Mouse (Mus musculus) cerebellum, postnatal 36 days (tissue): Measurements from ENCODE around the gene Tarbp2.

Experiments
- DNase-seq, 2 experiments: peaks; one replicate each; pipeline ENCODE4 v3.0.0; 2021 to 2022; ENCODE audit warnings: mixed read lengths in 2 of 2

The Tarbp2 gene

DNA sequence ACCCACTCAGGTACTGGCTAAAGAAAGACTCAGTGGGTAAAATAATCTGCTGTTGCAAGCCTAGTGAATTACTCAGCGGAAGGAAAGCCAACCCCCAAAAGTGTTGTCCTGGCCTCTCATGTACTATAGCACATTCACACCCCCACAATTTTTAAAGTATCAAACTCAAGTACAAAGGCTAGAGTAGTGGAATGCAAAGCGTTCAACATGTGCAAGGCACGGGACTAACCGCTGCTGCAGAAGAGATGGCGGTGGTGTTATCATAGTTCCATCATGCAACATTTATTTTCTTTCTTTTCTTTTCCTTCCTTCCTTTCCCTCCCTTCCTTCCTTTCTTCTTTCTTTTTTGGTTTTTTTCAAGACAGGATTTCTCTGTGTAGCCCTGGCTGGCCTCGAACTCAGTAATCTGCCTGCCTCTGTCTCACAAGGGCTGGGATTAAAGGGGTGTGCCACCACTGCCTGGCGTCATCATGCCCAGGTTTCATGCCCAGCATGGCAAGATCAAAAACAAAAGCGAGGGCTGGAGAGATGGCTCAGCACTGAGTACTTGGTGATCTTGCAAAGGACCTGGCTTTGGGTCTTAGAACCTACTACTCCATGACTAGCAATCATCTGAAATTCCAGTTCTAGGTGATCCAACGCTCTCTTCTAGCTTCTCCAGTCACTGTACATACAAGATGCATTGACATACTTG is 12.1 kb upstream of the Tarbp2 start:
- DNase-seq = no peak

DNA sequence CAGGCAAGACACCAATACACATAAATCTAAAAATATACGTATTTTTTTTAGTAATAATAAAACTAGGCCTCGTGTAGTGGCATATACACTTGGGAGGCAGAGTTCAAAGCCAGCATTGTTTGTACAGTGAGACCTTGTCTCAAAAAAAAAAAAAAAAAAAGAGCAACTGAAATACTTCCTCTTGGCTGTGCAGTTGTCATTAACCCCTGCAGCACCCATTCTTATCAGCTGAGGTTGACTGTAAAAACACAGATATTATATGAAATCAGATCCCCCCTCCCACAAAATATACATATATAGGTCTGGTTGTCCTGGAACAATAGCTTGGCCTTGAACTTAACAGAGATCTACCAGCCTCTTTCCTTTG is 11.5 kb upstream of the Tarbp2 start:
- no peak for DNase-seq

DNA sequence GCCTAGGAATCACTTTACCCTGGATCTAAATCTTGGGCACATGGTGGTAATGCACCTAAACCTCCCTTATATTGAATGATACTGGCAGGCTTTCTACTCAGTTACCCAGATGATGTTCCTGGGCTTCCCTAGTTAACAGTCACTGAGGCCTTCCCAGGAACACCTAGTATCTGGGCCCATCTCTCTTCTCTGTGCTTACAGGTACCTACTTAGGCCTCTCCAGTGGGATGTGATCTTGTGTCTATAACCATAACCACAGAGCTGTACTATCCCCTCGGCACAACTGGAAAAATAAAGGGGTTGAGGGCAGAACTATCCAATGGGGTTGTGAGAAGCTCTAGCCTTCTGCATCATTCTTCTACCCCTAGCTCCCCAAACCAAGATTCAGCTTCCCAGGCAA is 11.1 kb upstream of the Tarbp2 start:
- no peak for DNase-seq

DNA sequence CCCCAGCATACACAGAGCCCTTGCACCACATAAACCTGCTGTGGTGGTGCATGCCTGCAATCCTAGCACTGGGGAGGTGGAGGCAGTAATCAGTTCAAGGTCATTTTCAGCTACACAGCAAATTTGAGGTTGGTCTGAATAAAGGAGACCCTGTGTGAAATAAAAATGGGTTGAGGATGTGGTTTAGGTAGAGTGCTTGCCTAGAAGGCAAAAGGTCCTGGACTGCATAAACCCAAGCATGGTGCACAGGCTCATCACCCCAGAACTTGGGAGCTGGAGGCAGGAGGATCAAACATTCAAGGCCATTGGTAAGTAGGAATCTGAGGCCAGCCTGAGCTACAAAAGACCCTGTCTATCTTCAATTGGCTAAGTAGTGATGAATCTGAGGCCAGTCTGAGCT is 10.4 kb upstream of the Tarbp2 start:
- no peak for DNase-seq

DNA sequence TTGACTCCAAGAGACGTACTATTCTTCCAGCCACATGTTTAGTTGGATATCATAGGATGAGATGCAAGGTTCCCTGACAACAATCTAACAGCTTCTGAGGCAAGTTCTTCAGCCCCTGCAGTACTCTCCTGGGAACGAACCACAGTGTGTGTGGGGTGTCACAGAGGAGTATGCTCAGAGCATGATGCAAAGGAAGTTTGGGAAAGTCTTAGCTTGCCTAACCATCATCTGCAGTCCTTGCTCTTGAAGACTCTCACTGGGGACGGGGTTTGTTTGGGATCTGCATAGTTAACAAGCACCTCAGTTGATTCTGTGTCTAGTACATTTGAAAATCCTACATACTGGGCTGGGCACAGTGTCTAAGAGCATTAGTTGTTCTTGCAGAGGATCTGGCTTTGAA is 9.7 kb upstream of the Tarbp2 start:
- no peak for DNase-seq

DNA sequence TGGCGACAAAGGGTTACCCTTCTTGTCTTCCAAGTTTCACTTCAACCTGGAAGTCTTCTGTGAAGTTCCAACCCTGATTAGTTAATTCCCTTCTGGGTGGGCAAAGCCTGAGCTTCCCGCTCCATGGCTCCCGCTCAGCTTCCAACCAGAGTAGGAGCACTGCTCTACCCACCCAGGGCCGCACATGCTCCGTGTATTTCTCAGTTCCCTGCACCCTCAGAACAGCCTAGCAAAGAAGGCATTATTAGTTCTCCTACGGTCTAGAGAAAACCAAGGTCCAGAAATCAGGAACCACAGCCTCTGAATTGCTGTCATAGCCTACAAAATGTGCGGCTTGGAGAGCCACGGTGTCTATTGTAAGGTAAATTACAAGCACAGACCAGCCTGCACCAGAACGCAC is 7.9 kb upstream of the Tarbp2 start:
- no peak for DNase-seq

DNA sequence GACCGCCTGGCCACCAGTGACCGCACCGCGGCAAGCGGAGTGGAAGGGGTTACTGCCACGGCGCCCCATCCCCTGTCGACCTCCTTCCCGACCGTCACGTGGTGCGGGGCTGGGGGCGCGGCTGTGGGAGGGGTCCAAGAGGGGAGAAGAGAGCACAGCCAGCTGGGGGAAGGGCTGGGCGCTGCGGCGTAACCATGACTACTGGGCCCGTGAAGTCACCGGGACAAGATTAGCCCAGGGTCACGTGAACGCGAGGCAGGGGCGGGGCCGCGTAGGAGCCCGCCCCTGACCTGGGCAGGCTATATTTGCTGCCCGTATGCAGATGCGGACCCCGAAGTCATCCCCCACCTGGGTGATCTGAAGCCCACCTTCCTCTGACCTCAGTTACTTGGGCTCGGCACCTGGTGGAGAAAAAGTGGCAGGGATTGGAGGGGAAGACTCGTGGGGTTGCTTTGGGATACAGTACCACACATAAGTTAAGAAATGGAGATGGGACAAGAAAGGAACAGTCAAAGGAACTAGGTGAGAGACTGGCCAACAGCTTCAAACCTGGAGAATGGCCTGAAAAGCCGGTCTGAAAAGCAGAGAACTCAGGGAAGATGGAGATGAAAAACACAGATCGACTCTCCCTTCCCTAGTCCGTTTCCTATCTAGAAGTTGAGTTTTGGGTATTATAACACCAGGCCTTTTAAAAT is 7.3 kb upstream of the Tarbp2 start:
- peak; percentile 76 to 83 for DNase-seq

DNA sequence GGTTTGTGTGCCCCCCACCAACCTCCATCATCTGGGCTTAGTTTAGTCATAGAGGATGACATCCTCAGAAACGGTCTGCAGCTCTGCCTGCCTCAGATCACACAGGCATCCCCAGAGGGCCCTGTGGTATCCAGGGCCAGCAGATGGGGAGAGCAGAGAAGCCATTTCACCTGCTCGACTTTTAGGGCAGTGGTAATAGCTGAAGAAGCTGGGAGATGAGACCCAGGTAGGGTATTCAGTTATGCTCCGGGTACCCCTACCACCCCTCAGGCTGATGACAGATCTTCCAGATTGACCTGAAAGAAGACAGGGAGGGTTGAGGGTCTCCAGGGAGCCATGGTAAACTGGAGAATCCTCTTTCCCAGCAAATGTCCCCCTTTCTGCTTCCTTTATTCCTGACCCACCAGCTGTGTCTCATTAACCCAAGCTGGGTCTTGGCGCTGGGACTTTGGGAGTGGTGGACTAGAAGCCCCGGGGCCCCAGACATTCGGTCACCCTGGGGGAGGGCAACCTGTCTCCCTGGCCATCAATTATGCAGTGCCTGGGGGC is 6.6 kb upstream of the Tarbp2 start:
- no peak for DNase-seq

DNA sequence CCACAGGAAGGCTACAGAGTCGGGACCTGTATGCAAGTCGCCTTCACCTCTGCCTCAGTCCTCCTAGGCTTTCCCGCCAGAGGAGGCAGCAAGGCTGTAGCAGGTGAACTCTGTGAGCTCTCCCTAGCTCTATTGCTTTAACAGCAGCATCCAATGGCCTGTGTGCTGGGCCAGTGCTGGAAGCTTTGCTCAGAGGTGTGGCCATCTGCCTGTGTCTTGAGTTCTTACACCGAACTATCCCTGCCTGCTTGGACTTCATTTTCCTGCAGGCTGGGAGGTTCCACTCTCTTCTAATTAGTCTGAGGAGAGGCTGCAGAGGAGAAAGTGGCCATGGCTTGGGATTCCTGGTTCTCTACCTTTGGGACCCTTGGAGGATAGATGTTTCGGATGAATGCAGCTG is 6.0 kb upstream of the Tarbp2 start:
- DNase-seq = no peak

DNA sequence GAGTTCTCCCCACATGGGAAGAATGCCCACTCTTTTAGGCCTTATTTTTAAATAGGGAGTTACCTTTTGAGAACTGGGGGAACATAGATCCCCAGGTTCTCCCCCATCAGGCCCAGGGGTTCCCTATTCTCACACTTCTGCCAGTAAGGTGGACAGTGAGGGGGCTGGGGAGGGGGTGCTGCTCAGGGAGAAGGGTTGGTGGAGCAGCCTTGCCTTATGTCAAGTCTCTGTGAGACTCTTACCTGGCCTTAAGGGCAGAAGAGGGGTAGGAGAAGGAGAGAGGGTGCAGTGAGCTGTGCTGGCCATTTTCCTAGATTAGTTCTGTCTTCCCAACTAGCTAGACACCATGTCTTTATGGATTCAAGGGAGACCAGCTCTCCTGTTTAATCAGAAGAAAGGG is 5.5 kb upstream of the Tarbp2 start:
- no peak for DNase-seq

DNA sequence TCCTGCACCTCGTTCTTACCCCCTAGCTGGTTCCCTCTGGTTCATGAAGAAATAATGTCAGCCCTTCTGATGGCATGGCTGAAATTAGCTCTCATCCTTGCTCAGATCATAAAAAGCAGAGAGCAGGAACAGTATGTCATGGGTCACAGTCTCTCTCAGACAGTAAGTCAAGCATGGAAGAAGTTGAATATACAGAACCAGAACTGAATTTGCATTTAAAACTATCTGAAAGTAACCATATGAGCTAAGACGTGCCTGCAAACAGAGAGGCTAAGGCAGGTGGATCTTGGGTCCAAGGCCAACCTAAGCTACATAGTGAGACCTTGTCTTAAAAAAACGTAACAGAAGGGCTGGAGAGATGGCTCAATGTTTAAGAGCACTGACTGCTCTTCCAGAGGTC is 5.0 kb upstream of the Tarbp2 start:
- no peak for DNase-seq

DNA sequence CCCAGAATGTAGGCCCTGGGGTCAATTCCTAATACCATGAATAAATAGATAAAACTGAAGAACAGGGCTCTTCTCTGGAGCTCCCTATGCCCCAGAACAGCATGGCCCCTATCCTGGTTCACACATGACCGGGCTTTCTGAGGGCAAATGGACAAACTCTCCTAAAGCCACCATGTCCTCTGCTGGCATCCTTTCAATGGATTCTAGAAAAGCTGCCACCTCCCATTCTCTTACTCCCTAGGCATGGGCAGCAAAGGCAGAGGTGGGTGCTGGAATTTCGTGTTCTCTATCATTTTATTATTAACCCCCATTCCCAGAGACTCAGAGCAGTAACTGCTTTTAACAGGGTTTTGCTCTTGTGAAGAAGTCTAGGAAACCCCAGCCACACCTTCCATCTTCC is 2.7 kb upstream of the Tarbp2 start:
- DNase-seq = no peak

DNA sequence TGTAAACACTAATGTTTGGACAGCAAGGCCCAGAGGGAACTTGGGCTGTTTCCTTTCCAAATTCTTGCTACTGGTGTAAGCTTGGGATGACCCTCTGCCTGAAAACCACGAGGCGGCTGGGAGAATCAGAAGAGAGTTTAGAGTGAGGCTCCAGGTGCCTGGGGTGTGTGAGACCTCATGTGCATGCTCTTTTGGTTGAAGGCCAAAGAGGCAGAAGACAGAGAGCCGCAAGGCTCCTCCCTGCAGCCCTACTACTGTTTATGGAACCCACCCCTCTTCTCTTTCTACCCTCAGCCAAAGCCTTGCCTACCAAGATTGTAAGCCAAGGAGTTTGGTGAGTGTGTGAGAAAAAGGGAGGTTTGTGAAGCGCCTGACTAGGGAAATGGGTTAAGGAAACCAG is 2.2 kb upstream of the Tarbp2 start:
- DNase-seq = no peak

DNA sequence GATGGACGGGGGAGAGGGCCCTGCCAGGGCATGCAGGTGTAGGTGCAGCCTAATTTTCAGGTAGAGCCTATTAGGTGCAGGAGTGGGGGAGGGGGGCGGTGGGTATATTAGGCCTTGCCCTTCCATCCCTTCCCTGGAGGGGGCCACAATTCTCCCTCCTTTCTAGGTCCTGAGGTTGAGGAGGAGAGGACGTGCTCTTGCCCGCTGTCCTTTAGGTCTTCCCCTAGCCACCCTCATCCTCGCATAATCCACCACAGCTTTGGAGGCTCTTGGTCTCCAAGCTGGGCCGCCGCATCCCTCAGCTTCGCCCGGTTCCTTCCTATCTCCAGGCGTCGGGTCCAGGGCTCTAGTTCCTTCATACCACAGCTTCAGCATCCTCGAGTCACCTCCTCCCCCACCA is 1.7 kb upstream of the Tarbp2 start:
- DNase-seq = peak; percentile 59 to 63

DNA sequence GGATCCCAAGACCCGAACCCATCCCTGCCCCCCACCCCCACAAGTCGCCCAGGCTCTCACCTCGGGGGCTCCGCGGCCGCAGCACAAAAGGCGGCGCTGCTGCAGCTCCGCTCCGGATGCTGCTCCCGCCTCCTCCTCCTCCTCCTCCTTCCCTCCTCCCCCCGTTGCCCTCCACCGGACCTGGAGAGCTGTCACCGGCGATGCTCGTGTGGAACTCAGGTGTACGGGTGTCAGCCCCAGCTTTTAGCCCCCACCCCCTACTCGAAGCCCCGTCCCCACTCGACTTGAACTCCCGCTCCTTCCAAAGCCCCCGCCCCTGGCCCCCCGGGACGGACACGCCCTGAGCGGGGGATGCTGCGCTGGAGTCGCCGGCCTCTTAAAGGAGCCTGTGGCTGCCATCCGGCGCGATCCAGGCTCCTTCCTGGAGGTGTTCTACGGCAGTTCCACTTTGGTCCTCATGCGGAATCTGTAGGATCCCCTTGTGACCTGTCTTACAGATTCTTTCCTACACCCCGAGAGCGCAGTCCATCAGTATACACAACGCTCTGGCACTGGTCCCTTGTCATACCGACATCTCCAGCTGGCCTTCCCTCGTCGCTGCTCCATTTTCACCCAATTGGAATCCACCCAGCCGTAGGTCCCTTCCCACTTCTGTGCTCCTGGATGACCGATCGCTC is 1.1 kb upstream of the Tarbp2 start, which contains the start of gene Map3k12:
Gene Map3k12, minus strand, starts transcription at position 337 of the 677 bp plus-strand sequence.
- DNase-seq = peak; percentile 81 to 84

DNA sequence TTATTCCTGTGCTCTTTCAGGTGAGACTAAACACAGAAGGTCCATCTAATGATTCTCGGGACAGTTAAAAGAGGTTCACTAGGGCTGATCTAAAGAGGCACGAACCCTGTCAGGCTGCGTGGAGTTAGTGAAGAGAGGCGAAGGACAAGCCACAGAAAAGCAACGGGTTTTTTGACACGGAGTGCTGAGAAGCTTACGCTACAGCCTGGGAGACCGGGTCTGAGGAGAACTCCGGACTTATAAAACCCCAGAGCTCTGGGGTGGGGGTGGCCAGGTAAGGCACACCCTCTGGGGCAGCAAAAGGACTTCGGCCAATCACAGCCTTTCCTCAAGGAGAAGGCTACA is 389 bp upstream of the Tarbp2 start:
- DNase-seq = no peak

DNA sequence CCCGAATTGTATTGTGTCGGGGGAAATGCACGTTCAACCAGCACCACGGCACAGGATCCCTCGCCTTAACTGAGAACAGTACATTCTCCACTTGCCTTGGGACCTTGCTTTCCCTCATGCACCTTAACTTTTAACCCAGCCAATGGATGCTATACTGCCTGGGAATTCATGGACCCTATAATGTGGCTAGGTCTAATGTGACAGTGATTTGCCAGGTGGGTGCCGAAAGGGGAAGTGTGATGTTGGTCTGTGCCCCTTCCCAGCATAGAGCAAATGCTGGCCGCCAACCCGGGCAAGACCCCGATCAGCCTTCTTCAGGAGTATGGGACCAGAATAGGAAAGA is 838 bp downstream of the Tarbp2 start:
- no peak for DNase-seq

DNA sequence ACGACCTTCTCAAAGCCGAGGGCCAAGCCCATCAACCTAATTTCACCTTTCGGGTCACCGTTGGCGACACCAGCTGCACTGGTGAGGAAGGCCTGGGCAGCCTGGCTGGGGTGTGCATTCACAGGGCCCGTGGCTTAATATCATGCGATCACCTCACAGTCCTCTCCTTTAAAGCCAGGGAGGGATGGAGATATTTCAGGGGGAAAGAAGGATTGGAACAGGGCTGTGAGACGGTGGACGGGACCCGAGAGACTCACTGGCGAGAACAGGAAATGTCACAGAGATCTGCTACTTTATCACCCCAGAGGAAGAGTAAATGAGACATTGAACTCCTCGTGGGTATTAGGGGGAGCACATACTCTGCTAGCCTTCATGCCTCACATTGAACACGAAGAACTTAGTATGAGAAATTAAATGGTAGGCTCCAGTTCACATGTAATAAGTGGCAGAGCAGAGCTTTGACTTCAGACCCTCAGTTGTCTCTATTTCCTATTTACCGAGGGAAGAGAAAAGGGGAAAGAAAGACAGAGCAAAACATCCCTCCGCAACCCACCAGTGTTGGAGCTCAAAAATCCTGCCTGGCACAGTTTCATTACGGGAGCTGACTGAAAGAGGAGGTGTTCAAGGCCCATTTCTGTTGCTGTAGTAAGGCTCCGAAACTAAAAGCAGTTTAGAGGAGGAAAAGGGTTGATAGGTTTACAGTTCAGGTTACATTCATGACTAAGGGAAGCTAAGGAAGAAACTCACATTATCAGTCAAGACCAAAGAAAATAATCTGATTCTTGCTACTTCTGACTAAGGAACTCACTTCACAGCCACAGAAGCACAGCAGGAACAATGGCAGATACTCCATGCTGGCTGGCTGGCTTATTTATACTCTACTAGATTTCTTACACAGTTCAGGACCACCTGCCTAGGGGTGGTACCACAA is 1.5 kb downstream of the Tarbp2 start:
- no peak for DNase-seq

DNA sequence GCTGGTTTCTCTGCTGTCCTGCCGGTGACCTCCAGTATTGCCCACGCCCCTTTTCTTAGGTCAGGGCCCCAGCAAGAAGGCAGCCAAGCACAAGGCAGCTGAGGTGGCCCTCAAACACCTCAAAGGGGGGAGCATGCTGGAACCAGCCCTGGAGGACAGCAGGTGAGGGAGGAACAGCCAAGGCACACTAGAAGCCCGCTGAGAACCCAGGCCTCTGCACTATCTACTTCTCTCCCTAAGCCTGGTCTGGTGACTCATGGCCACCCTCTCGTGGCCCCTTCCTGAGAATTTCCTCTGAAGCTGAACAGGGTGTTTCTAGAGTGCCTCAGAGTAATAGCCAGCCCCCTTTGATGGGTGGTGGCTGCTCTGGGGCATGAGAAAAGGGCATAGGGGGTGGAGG is 2.4 kb downstream of the Tarbp2 start:
- DNase-seq = peak in 1 of 2 experiments; percentile 47

DNA sequence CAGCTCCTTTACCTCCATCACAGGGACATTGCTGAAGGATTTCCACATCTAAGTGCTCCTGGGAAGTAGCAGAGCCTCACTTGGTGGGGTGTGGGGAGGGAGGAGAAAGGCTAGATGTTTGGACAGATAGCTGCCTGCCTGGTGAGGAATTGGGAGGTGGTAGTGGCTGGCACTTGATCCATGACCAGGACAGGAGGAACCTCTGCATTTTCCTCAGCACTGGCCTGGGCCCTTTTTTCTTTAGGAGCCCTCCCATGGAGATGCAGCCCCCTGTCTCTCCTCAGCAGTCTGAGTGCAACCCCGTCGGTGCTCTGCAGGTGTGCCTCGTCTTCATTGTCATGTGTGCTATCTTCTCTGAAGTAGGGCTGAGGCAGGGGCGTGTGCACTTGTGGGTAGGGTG is 3.5 kb downstream of the Tarbp2 start:
- DNase-seq = no peak

DNA sequence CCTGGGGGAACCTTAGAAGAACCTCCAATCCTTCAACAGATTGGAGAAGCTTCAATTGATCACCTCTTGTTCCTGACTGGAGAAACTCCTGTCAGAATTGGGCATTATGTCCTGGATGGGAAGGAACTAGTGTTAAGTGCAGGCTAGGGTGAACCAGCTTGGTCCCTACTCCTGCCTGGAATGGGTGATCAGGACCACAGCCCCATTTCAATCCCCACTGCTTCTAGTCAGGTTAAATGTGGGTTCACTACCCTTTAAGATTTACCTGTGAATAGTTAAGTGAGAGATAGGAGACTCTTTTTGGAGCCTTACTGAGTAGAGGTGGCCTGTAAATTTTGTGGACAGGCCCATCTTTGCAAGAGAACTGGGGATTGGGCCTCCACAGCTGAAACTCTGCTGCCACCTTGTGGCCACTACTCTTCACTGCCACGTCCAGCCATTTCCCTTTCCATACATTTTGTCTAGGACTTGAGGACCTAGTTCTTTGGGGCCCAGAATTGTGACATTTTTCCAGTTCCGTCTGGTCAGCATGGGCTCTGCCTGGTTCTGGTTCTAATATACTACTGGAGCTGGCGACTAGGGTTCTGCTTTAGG is 7.0 kb downstream of the Tarbp2 start, which contains the start of gene Npff:
Gene Npff, minus strand, starts transcription at position 51 of the 594 bp plus-strand sequence.
- peak; percentile 86 to 90 for DNase-seq
